In genomic region chr2:155235746-155236361, GRCm38 (mm10) we compare ENCODE assay signal across 7 mouse cellular contexts. TPM values are rescaled to one million over a fixed set of nuclear protein-coding genes. Genes with fewer than 3 reads are reported as not detected.
A peak's percentile ranks its signal among the peaks of the same experiment; 100 is the strongest.
DNase-seq lines count a peak whose midpoint lies in the region; ATAC-seq and TF ChIP-seq lines count a peak whose summit lies in the region.

No protein-coding gene starts in this region.

- ATAC-seq in embryonic facial prominence, embryonic 15.5 days (ENCODE audit: insufficient number of reproducible peaks, low FRiP score, low TSS enrichment, low read depth), result peak; percentile 90
- peak; percentile 69 for ATAC-seq in intestine, postnatal 0 days
- ATAC-seq in neural tube, embryonic 12.5 days (ENCODE audit: low FRiP score, low read depth), result peak; percentile 87

- no peak for TF ChIP-seq CTCF in thymus, adult 2 months (IDR thresholded peaks at IDR 0.05; ENCODE audit: borderline replicate concordance, control insufficient read depth, extremely low read depth, insufficient read depth, low read length, poor library complexity)
- no peak for TF ChIP-seq CTCF in intestine, postnatal 0 days (IDR thresholded peaks at IDR 0.05; ENCODE audit: low read depth)

- peaks cover 8% of the 10 kb centered on the region for H3K4me1 ChIP-seq in thymus, adult 2 months (replicated peaks; ENCODE audit: control insufficient read depth, insufficient read depth, low read length)
- peaks cover 15% of the 10 kb centered on the region for H3K4me1 ChIP-seq in embryonic facial prominence, embryonic 15.5 days
- H3K4me1 ChIP-seq in intestine, postnatal 0 days (replicated peaks; ENCODE audit: control insufficient read depth, insufficient read depth, low read length), result peaks cover 11% of the 10 kb centered on the region
- H3K4me1 ChIP-seq in neural tube, embryonic 12.5 days, result peaks cover 15% of the 10 kb centered on the region

- H3K4me3 ChIP-seq in thymus, adult 2 months (ENCODE audit: control insufficient read depth, insufficient read depth, low read length), result peak overlapping the region; percentile 88
- H3K4me3 ChIP-seq in embryonic facial prominence, embryonic 15.5 days (replicated peaks), result peak overlapping the region; percentile 88
- H3K4me3 ChIP-seq in intestine, postnatal 0 days (ENCODE audit: low read depth, low read length), result peak overlapping the region; percentile 94
- H3K4me3 ChIP-seq in neural tube, embryonic 12.5 days, result peak overlapping the region; percentile 92

- peak overlapping the region; percentile 89 for H3K9ac ChIP-seq in embryonic facial prominence, embryonic 15.5 days
- H3K9ac ChIP-seq in intestine, postnatal 0 days (ENCODE audit: low read depth, low read length), result peak overlapping the region; percentile 88
- H3K9ac ChIP-seq in neural tube, embryonic 12.5 days, result peak overlapping the region; percentile 90

- TF ChIP-seq POLR2A in thymus, adult 2 months (IDR thresholded peaks at IDR 0.05; ENCODE audit: control insufficient read depth, extremely low read depth, insufficient read depth, low read length, poor library complexity), result no peak

- DNase-seq in thymus, adult 2 months, result no peak
- DNase-seq in thymus, postnatal 10 days (ENCODE audit: low spot score in 2 of 2), result no peak
- no peak for DNase-seq in left cerebral cortex, postnatal 4 days
- DNase-seq in spleen, postnatal 10 days (ENCODE audit: low spot score in 2 of 2), result no peak

- H3K27me3 ChIP-seq in thymus, adult 2 months (ENCODE audit: control insufficient read depth, insufficient read depth, low read length), result no peaks in the 10 kb centered on the region
- no peaks in the 10 kb centered on the region for H3K27me3 ChIP-seq in embryonic facial prominence, embryonic 15.5 days
- H3K27me3 ChIP-seq in intestine, postnatal 0 days (replicated peaks; ENCODE audit: control insufficient read depth, insufficient read depth, low read length), result no peaks in the 10 kb centered on the region
- no peaks in the 10 kb centered on the region for H3K27me3 ChIP-seq in neural tube, embryonic 12.5 days (replicated peaks)

- peak overlapping the region; percentile 38; the same call in 1 of the 2 replicates for H3K27ac ChIP-seq in thymus, adult 2 months (ENCODE audit: control insufficient read depth, insufficient read depth, low read length)
- H3K27ac ChIP-seq in embryonic facial prominence, embryonic 15.5 days (replicated peaks), result peak overlapping the region; percentile 94
- H3K27ac ChIP-seq in intestine, postnatal 0 days (ENCODE audit: low read depth, low read length), result no peak overlapping the region
- H3K27ac ChIP-seq in neural tube, embryonic 12.5 days, result 0 out of 2 replicates have a peak overlapping the region, but pooled peaks have one; percentile 68

- H3K36me3 ChIP-seq in thymus, adult 2 months (ENCODE audit: control insufficient read depth, insufficient read depth, low read length), result no peaks in the 10 kb centered on the region
- H3K36me3 ChIP-seq in embryonic facial prominence, embryonic 15.5 days, result 0 out of 2 replicates have a peak, but pooled peaks cover 1% of the 10 kb centered on the region
- no peaks in the 10 kb centered on the region; the same call in 1 of the 2 replicates for H3K36me3 ChIP-seq in intestine, postnatal 0 days (ENCODE audit: control insufficient read depth, insufficient read depth)
- peaks cover 4% of the 10 kb centered on the region; the same call in 1 of the 2 replicates for H3K36me3 ChIP-seq in neural tube, embryonic 12.5 days

- WGBS in thymus, adult 2 months, result 4% methylated on average over 13 of the region's 13 CpGs
- 2% methylated on average over 13 of the region's 13 CpGs for WGBS in embryonic facial prominence, embryonic 15.5 days
- WGBS in intestine, postnatal 0 days, result 4% methylated on average over 13 of the region's 13 CpGs
- WGBS in neural tube, embryonic 12.5 days, result 7% methylated on average over 13 of the region's 13 CpGs

- H3K9me3 ChIP-seq in embryonic facial prominence, embryonic 15.5 days (replicated peaks), result no peaks in the 10 kb centered on the region
- H3K9me3 ChIP-seq in intestine, postnatal 0 days (ENCODE audit: control insufficient read depth), result no peaks in the 10 kb centered on the region
- H3K9me3 ChIP-seq in neural tube, embryonic 12.5 days, result no peaks in the 10 kb centered on the region

- H3K4me2 ChIP-seq in embryonic facial prominence, embryonic 15.5 days (replicated peaks), result peak overlapping the region; percentile 71
- peak overlapping the region; percentile 71 for H3K4me2 ChIP-seq in intestine, postnatal 0 days (replicated peaks; ENCODE audit: low read depth)
- peak overlapping the region; percentile 81 for H3K4me2 ChIP-seq in neural tube, embryonic 12.5 days (replicated peaks)

- intact Hi-C loops in left cerebral cortex, postnatal 4 days (cut with DNase I), result no loop called here

RNA-seq across cellular contexts. Expression of gene Dynlrb1, which starts 0.5 kb away (rescaled TPM):
- polyA plus RNA-seq in thymus, adult 2 months (2012; rRNA removed), result 277 and 303 TPM in 2 replicates
- polyA plus RNA-seq in embryonic facial prominence, embryonic 15.5 days (2015; fragmentation: Nextera tagmentation; extraction: Ambion mirVana), result 477 and 481 TPM in 2 replicates
- polyA plus RNA-seq in intestine, postnatal 0 days (2015; fragmentation: Nextera tagmentation; extraction: Ambion mirVana), result 327 and 342 TPM in 2 replicates
- polyA plus RNA-seq in neural tube, embryonic 12.5 days (2016; fragmentation: Nextera tagmentation; extraction: Ambion mirVana), result 470 and 500 TPM in 2 replicates
- total RNA-seq in left cerebral cortex, postnatal 4 days (2021), result 100 to 1,000 TPM; 348 to 360 TPM

RNA-seq across cellular contexts. Expression of gene Map1lc3a, which starts 40.2 kb away (rescaled TPM):
- 159 and 161 TPM in 2 replicates for polyA plus RNA-seq in thymus, adult 2 months (2012; rRNA removed)
- 270 and 276 TPM in 2 replicates for polyA plus RNA-seq in embryonic facial prominence, embryonic 15.5 days (2015; fragmentation: Nextera tagmentation; extraction: Ambion mirVana)
- 158 and 168 TPM in 2 replicates for polyA plus RNA-seq in intestine, postnatal 0 days (2015; fragmentation: Nextera tagmentation; extraction: Ambion mirVana)
- polyA plus RNA-seq in neural tube, embryonic 12.5 days (2016; fragmentation: Nextera tagmentation; extraction: Ambion mirVana), result 275 and 301 TPM in 2 replicates
- 100 to 1,000 TPM; 362 to 374 TPM for total RNA-seq in left cerebral cortex, postnatal 4 days (2021)
